Mouse (Mus musculus): ENCODE measurements around the gene Batf. TPM values are rescaled to one million over a fixed set of nuclear protein-coding genes. Genes with fewer than 3 reads are reported as not detected.

Batf gene
- polyA plus RNA-seq, 1 experiment from 2014 or later = 7.2 TPM

DNA sequence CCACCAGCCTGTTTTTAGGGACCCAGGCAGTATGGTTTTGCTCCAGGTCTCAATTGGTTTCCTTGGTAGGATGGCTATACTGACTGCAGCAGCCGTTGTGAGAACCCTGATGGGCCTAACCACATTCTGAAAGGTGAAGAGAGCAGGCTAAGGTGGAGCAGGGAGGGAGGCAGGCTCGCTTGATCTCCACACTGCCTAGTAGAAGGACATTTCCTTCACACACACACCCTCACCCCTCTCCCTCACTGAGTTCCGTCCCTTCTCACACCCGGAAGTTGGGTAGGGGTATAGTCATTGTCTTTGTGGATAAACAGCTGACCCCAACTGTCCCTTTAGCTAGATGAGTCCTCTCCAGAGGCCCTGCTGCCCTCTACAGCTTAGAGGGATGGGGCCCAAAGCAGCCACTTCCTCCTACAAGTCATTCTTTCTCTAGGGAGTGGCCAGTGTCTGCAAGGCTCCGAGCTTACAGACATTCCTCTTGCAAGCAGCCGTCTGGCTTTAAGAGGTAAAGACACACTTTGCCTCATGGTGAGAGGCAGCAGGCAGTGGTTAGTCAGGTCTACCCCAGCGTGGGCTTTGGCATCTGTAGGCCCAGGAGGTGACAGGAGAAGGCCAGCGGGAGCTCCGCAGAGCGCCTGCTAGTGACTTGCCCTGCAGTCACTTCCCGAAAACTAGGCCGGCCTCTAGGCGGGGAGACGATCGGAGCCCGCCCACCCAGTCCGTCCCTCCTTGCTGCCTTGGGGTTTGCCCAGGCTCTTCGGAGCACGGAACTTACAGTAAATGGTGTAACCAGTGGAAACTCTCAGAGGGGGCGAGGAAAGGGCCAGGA is 18.7 kb downstream of the Batf start:
- H3K36me3 ChIP-seq = no peaks in the 10 kb centered on the region
- peak overlapping the region; percentile 82 for H3K4me2 ChIP-seq (replicated peaks)
- no peaks in the 10 kb centered on the region for H3K9me3 ChIP-seq (replicated peaks)
- H3K4me3 ChIP-seq (replicated peaks) = peak overlapping the region; percentile 42
- peaks cover 31% of the 10 kb centered on the region for H3K4me1 ChIP-seq
- peak overlapping the region; percentile 63 for H3K9ac ChIP-seq
- peak overlapping the region; percentile 72 for H3K27ac ChIP-seq (replicated peaks)
- 0 out of 2 replicates have a peak, but pooled peaks cover 7% of the 10 kb centered on the region for H3K27me3 ChIP-seq
- peak; percentile 75 for ATAC-seq (ENCODE audit: insufficient number of reproducible peaks, low FRiP score, low TSS enrichment, low read depth)
- whole genome bisulfite sequencing = 12% methylated on average over 20 of the region's 20 CpGs

DNA sequence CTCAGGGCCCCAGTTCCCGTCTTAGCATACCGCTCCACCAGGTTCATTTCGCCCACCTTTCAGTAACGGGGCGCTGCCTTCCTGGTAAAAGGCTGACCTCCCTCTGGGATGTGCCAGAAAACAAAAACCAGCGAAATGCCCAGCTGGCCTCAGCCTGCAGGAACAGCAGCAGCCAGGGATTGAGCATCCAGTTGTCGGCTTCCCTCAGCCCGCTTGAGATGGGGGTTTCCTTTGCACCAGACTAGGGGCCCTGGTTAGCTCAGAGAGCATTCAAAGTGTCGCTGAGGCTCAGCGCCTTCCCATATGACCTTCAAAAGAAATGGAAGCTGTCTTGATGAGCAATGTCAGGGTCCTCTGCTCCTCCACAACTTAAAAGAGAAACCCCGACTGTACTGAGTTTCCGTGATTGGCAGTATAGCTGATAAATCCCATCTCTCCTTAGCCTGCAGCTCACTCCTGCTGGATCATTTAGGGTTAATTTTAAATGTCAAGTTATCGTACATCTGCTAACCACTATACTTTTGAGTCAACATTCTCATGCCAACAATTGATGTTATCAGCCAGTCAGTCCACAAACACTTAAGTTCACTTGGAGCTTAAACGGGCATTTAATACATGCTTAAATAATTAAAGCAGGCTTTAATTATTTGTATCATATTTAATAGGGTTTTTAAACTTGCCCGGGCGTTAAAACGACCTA is 19.5 kb downstream of the Batf start:
- Histone ChIP-seq H3K27me3 (0 out of 2 replicates have a peak, but pooled peaks cover 7% of the 10 kb centered on the region), H3K4me1 (peaks cover 31% of the 10 kb centered on the region), H3K36me3 (no peaks in the 10 kb centered on the region), H3K9ac (peak overlapping the region; percentile 63), H3K9me3 (replicated peaks) (no peaks in the 10 kb centered on the region), H3K4me3 (replicated peaks) (peak overlapping the region; percentile 42), H3K27ac (replicated peaks) (peak overlapping the region; percentile 72), H3K4me2 (replicated peaks) (peak overlapping the region; percentile 82)
- WGBS = 12% methylated on average over 17 of the region's 17 CpGs
- ATAC-seq (ENCODE audit: insufficient number of reproducible peaks, low FRiP score, low TSS enrichment, low read depth) = 0 out of 2 replicates have a peak, but pooled peaks have one; percentile 6

DNA sequence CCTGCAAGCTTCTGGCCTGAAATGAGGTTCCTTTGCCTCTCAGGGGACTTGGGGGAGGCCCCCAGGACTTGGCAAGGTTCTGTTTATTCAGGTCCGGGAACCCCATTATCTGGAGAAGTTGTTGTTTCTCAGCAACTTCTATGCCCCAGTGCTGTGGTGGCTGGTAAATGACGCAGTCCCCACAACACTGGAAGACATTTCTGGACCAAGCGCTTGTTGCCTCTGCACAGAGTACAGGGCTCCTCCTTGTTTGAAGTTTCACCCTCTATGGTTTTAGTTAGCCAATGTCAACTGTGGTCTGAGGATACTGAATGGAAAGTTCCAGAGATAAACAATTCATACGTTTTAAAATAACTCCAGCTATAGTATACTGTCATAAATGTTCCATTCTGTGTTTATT is 20.4 kb downstream of the Batf start:
- H3K9ac ChIP-seq = no peak overlapping the region
- no peaks in the 10 kb centered on the region for H3K36me3 ChIP-seq
- H3K4me3 ChIP-seq (replicated peaks) = no peak overlapping the region
- H3K27me3 ChIP-seq = 0 out of 2 replicates have a peak, but pooled peaks cover 7% of the 10 kb centered on the region
- peaks cover 31% of the 10 kb centered on the region for H3K4me1 ChIP-seq
- H3K9me3 ChIP-seq (replicated peaks) = no peaks in the 10 kb centered on the region
- WGBS = 72% methylated on average over 4 of the region's 4 CpGs
- no peak for ATAC-seq (ENCODE audit: insufficient number of reproducible peaks, low FRiP score, low TSS enrichment, low read depth)
- no peak overlapping the region for H3K27ac ChIP-seq (replicated peaks)
- H3K4me2 ChIP-seq (replicated peaks) = no peak overlapping the region

DNA sequence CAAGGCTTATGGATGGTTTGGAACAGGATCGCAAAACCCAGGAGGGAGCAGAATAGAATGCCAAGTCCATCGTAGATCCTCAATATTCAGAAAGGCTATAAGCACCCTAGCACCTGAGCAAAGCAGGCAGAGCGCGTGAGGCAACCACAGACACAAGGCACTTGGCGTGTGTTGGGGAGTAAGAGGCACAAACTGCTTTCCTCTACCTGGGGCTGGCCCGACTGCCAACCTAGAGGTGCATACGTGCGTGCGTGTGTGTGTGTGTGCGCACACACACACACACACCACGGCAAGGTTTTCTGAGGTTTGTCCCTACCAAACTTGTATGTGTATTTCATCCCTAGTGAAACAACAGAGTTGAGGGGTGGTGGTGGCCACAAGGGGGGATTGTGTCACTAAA is 20.9 kb downstream of the Batf start:
- Histone ChIP-seq H3K4me2 (replicated peaks) (no peak overlapping the region), H3K27me3 (0 out of 2 replicates have a peak, but pooled peaks cover 7% of the 10 kb centered on the region), H3K4me1 (peaks cover 31% of the 10 kb centered on the region), H3K9me3 (replicated peaks) (no peaks in the 10 kb centered on the region), H3K36me3 (no peaks in the 10 kb centered on the region), H3K9ac (no peak overlapping the region), H3K4me3 (replicated peaks) (no peak overlapping the region), H3K27ac (replicated peaks) (no peak overlapping the region)
- 86% methylated on average over 11 of the region's 11 CpGs for WGBS
- no peak for ATAC-seq (ENCODE audit: insufficient number of reproducible peaks, low FRiP score, low TSS enrichment, low read depth)

DNA sequence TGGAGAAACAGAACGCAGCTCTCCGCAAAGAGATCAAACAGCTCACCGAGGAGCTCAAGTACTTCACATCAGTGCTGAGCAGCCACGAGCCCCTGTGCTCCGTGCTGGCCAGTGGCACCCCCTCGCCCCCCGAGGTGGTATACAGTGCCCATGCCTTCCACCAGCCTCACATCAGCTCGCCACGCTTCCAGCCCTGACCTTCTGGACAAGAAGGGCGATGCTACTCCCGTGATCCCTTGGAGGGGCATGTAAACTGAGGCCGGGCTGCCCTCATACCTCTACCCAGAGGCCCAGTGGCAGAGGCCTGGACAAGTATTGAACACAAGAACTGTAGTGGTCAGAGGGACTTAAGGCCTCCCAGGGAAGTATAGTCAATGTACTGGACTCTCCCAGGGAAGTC is 22.1 kb downstream of the Batf start:
- Histone ChIP-seq H3K9me3 (replicated peaks) (no peaks in the 10 kb centered on the region), H3K4me1 (peaks cover 28% of the 10 kb centered on the region), H3K27ac (replicated peaks) (no peak overlapping the region), H3K36me3 (no peaks in the 10 kb centered on the region), H3K4me3 (replicated peaks) (no peak overlapping the region), H3K27me3 (0 out of 2 replicates have a peak, but pooled peaks cover 7% of the 10 kb centered on the region), H3K9ac (no peak overlapping the region), H3K4me2 (replicated peaks) (no peak overlapping the region)
- whole genome bisulfite sequencing = 86% methylated on average over 12 of the region's 12 CpGs
- no peak for ATAC-seq (ENCODE audit: insufficient number of reproducible peaks, low FRiP score, low TSS enrichment, low read depth)

DNA sequence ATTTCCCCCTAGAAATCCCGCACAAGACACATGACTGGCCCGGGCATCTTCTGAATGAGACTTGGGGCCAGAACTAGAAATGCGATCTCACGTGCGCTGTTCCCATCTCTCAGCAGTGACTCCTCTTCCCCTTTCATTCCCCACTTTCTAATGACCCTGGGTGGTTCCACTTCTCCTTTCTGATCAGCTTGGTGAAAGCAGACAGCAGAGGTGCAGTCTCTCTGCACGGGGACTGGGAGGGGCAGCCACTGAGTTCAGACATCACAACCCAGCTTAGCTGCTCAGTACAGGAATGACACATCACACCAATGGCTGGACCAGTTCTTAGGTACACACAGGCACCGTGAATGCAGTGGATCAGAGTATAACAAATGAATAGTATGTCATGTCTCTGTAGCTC is 24.2 kb downstream of the Batf start:
- ATAC-seq (ENCODE audit: insufficient number of reproducible peaks, low FRiP score, low TSS enrichment, low read depth) = no peak
- Histone ChIP-seq H3K4me3 (replicated peaks) (no peak overlapping the region), H3K4me2 (replicated peaks) (no peak overlapping the region)

DNA sequence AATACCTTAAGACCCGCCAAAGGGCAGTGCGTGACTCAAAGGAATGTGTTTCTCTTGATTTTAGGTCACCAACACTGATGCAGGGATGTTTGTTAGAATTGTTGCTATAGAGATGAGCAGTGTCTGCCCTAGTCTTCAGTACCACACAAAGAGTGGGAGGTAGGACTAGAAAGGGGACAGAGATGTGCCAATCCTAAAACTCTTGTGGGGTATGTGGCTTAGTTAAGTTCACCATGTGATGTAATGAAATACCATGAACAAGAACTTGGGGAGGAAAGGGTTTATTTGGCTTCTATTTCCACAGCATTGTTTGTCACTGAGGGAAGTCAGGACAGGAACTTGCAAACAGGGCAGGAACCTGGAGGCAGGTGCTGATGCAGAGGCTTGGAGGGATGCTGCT is 26.1 kb downstream of the Batf start:
- Histone ChIP-seq H3K4me2 (replicated peaks) (no peak overlapping the region), H3K9ac (no peak overlapping the region), H3K27me3 (no peaks in the 10 kb centered on the region), H3K4me1 (no peaks in the 10 kb centered on the region), H3K27ac (replicated peaks) (no peak overlapping the region), H3K9me3 (replicated peaks) (no peaks in the 10 kb centered on the region), H3K36me3 (no peaks in the 10 kb centered on the region), H3K4me3 (replicated peaks) (no peak overlapping the region)
- WGBS = 78% methylated on average over 2 of the region's 2 CpGs
- no peak for ATAC-seq (ENCODE audit: insufficient number of reproducible peaks, low FRiP score, low TSS enrichment, low read depth)

More for the DNA sequence above, 24.2 kb downstream of the Batf start:
- whole genome bisulfite sequencing = 76% methylated on average over 7 of the region's 7 CpGs
- no peak overlapping the region for H3K27ac ChIP-seq (replicated peaks)
- H3K36me3 ChIP-seq = no peaks in the 10 kb centered on the region
- H3K9me3 ChIP-seq (replicated peaks) = no peaks in the 10 kb centered on the region
- 0 out of 2 replicates have a peak, but pooled peaks cover 7% of the 10 kb centered on the region for H3K27me3 ChIP-seq
- H3K4me1 ChIP-seq = peaks cover 13% of the 10 kb centered on the region
- no peak overlapping the region for H3K9ac ChIP-seq

DNA sequence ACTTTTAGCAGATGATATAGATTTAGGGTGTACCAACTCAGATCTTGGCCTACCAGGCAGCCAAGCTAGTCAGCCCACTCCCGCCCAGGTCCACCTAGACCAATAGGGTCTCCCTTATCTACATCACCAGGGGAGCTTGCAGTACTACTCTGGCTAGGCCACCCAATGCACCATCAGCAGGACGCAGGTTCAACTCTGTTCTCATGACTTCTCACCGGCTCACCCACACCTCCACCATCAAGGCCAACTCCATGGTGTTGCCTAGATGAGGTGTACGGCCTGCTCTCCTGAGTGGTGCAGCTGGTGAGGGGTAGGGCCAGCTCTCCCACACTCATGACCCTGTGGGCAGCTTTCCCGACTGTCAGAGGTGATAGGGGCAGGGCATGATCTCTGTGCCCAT is 27.7 kb downstream of the Batf start:
- Histone ChIP-seq H3K27ac (replicated peaks) (no peak overlapping the region), H3K9ac (no peak overlapping the region), H3K27me3 (no peaks in the 10 kb centered on the region), H3K4me2 (replicated peaks) (no peak overlapping the region), H3K36me3 (no peaks in the 10 kb centered on the region), H3K4me3 (replicated peaks) (no peak overlapping the region), H3K4me1 (no peaks in the 10 kb centered on the region), H3K9me3 (replicated peaks) (no peaks in the 10 kb centered on the region)
- WGBS = 94% methylated on average over 5 of the region's 5 CpGs
- no peak for ATAC-seq (ENCODE audit: insufficient number of reproducible peaks, low FRiP score, low TSS enrichment, low read depth)

DNA sequence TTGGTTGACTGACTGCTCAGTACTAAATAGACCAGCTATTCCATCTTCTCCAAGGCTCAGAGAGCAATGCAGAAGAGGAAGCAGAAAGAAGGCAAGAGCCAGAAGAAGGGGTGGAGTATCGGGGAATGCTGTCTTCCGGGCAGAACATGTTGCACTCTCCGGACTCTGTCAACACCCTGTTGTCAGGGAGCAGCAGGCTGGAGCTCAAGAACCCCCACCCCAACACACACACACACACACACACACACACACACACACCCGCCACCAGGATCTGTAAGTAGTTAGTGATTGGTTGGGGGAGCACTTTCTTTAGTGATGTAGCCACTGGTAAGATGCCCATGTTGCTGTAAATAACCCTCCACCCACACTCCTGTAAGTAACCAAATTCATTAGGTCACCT is 38.8 kb downstream of the Batf start:
- Histone ChIP-seq H3K4me2 (replicated peaks) (no peak overlapping the region), H3K4me1 (no peaks in the 10 kb centered on the region)
- 60% methylated on average over 4 of the region's 4 CpGs for WGBS

DNA sequence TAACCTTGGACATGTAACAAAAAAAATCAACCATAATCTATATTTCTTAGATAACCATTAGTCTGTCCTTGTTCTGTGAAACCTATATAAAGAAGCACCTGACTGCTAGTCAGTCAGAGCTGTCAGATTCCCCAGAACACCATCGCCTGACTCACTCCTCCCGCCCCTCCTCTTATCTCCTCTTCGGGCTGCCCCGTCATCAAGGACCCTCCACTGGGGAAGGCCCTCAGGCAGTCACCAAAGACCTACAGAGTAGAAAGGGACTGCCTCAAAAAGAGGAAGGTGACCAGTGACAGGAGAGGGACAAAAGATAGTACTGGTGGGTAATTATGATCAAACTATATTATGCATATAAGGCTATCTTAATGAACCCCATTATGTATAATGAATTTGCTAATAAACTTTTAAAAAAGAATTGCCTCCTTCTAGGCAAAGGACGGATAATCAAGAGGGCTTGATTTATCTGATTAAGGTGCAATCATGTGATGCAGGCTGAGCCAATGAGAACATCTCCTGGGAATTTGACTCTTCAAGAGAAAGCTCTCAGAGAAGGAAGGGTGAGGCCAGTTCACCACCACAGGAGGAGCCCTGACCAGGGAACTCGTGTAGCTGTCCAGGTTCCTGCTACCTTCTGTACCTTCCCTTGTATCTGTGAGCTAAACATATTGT is 40.4 kb downstream of the Batf start:
- no peak for ATAC-seq (ENCODE audit: insufficient number of reproducible peaks, low FRiP score, low TSS enrichment, low read depth)
- 49% methylated on average over 6 of the region's 6 CpGs for WGBS
- no peak overlapping the region for H3K27ac ChIP-seq (replicated peaks)

More for the DNA sequence above, 38.8 kb downstream of the Batf start:
- H3K27ac ChIP-seq (replicated peaks) = no peak overlapping the region
- no peak overlapping the region for H3K9ac ChIP-seq
- H3K27me3 ChIP-seq = no peaks in the 10 kb centered on the region; the same call in 1 of the 2 replicates
- no peaks in the 10 kb centered on the region for H3K9me3 ChIP-seq (replicated peaks)
- no peak overlapping the region for H3K4me3 ChIP-seq (replicated peaks)
- no peak for ATAC-seq (ENCODE audit: insufficient number of reproducible peaks, low FRiP score, low TSS enrichment, low read depth)
- H3K36me3 ChIP-seq = no peaks in the 10 kb centered on the region

DNA sequence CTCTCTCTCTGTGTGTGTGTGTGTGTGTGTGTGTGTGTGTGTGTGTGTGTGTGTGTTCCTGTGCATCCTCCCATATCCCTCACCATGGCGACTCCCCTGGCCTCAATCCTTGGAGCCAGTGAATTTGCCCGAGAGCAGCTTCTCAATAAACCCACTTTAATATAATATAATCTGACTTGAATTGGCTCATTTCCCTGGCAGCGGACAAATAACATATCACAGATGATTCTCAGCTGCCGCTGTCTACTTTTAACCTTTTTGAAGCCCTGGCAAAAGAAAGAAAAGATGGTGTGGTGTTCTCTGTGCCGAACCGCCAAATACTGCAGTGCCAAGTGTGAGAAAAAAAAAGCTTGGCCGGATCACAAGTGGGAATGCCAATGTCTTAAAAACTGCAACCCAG is 41.7 kb downstream of the Batf start:
- no peak overlapping the region for H3K4me2 ChIP-seq (replicated peaks)
- no peak overlapping the region for H3K4me3 ChIP-seq (replicated peaks)
- H3K9me3 ChIP-seq (replicated peaks) = no peaks in the 10 kb centered on the region
- 46% methylated on average over 7 of the region's 7 CpGs for WGBS
- no peak overlapping the region for H3K9ac ChIP-seq
- H3K27me3 ChIP-seq = no peaks in the 10 kb centered on the region
- H3K27ac ChIP-seq (replicated peaks) = no peak overlapping the region
- ATAC-seq (ENCODE audit: insufficient number of reproducible peaks, low FRiP score, low TSS enrichment, low read depth) = no peak
- no peaks in the 10 kb centered on the region for H3K36me3 ChIP-seq
- H3K4me1 ChIP-seq = no peaks in the 10 kb centered on the region

More for the DNA sequence above, 40.4 kb downstream of the Batf start:
- Histone ChIP-seq H3K36me3 (no peaks in the 10 kb centered on the region), H3K9ac (no peak overlapping the region), H3K4me1 (no peaks in the 10 kb centered on the region), H3K4me2 (replicated peaks) (no peak overlapping the region), H3K9me3 (replicated peaks) (no peaks in the 10 kb centered on the region), H3K27me3 (no peaks in the 10 kb centered on the region), H3K4me3 (replicated peaks) (no peak overlapping the region)
